Mouse (Mus musculus) intestine, embryonic 16.5 days (tissue): ENCODE data around the gene Cdk8. TPM values are rescaled to one million over a fixed set of nuclear protein-coding genes. Genes with fewer than 3 reads are reported as not detected.

Experiments used
- ATAC-seq: fragments of 200-750 bp; cut with Nextera tagmentation; 2 replicates; pipeline ENCODE4 v1.8.0; 2017; ENCODE audit warnings: moderate TSS enrichment, moderate library complexity
- H3K27ac ChIP-seq: fragments of 300-500 bp; sonication (generic); 2 replicates; pipeline ENCODE4 v1.5.1; 2014; ENCODE audit warnings: mild to moderate bottlenecking, low read length
- H3K27me3 ChIP-seq: fragments of 300-500 bp; sonication (generic); replicated peaks from 2 replicates; pipeline ENCODE4 v1.6.1; 2014; ENCODE audit warnings: low read length, control low read depth, mixed read lengths; ENCODE audit not compliant: control insufficient read depth, insufficient read depth
- H3K36me3 ChIP-seq: fragments of 300-500 bp; sonication (generic); 2 replicates; pipeline ENCODE4 v1.6.1; 2014; ENCODE audit warnings: low read length, control low read depth; ENCODE audit not compliant: control insufficient read depth, insufficient read depth
- H3K4me1 ChIP-seq: fragments of 300-500 bp; sonication (generic); 2 replicates; pipeline ENCODE4 v1.6.1; 2014; ENCODE audit warnings: low read length, control low read depth, mixed read lengths; ENCODE audit not compliant: control insufficient read depth, insufficient read depth
- H3K4me2 ChIP-seq: fragments of 300-500 bp; sonication (generic); 2 replicates; pipeline ENCODE4 v1.6.1; 2014; ENCODE audit warnings: low read depth, low read length, control low read depth
- H3K4me3 ChIP-seq: fragments of 300-500 bp; sonication (generic); 2 replicates; pipeline ENCODE4 v1.5.1; 2014; ENCODE audit warnings: mild to moderate bottlenecking, low read length
- H3K9ac ChIP-seq: fragments of 300-500 bp; sonication (generic); 2 replicates; pipeline ENCODE4 v1.6.1; 2014; ENCODE audit warnings: low read depth, low read length
- H3K9me3 ChIP-seq: fragments of 300-500 bp; sonication (generic); 2 replicates; pipeline ENCODE4 v1.6.1; 2016; ENCODE audit warnings: low read length, control low read depth; ENCODE audit not compliant: control insufficient read depth
- WGBS: fragments of 180-500 bp; shearing (Covaris S2); extraction: QIAGEN DNeasy Blood & Tissue Kit; methylation state at CpG from one replicate; pipeline ENCODE4 v1.1.7; 2014; 5-methylcytosine and 5-hydroxymethylcytosine counted together
- polyA plus RNA-seq: library from polyadenylated mRNA; unstranded; fragments of >200 nt; fragmentation: Nextera tagmentation; extraction: Ambion mirVana; gene quantifications from 2 replicates; pipeline ENCODE4 v1.2.1, GENCODE M21; 2015

Cdk8 gene
- polyA plus RNA-seq, 1 experiment from 2014 or later, result 12.2 TPM

DNA sequence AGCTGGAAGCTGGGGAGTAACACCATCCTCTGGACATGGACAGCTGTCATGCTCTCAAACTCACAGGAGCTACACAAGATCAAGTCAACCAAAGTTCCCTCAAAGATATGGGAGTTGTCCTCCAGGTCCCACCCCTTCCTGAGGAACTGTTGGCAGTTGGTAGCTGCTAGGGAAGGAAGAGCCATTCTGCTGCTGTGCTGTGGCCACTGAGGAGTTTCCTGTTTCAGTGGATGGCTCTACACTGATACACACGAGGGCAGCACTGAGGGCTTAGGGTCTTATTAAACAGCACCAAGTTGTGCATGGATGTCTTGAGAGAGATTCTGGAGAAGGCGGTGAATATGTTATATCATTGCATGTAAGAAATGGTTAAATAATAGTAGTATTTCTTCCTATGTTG, 31.5 kb upstream of the Cdk8 start:
- H3K27ac ChIP-seq, result no peak overlapping the region
- H3K36me3 ChIP-seq, result peaks cover 6% of the 10 kb centered on the region; the same call in 1 of the 2 replicates
- H3K9ac ChIP-seq, result no peak overlapping the region
- no peaks in the 10 kb centered on the region for H3K9me3 ChIP-seq
- WGBS, result 77% methylated on average over 2 of the region's 2 CpGs
- no peak overlapping the region for H3K4me3 ChIP-seq
- no peaks in the 10 kb centered on the region for H3K27me3 ChIP-seq
- no peak for ATAC-seq
- H3K4me2 ChIP-seq, result no peak overlapping the region
- H3K4me1 ChIP-seq, result no peaks in the 10 kb centered on the region

DNA sequence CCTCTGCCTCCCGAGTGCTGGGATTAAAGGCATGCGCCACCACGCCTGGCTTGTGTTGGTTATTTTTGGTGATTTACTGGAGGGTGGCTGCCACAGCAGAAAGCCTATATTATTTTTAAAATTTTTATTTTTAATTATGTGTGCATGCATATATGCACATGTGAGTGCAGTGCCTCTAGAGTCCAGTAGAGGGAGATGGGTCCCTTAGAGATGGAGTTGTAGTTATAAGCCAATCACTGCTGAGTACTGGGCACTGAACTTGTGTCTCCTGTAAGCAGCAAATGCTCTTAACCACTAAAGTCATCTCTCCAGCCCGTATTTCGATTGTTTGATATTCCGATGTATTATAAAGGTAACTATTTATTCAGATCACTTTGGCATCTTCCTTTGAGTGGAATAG, 30.4 kb upstream of the Cdk8 start:
- no peak for ATAC-seq
- Histone ChIP-seq H3K27me3 (no peaks in the 10 kb centered on the region), H3K9ac (no peak overlapping the region), H3K27ac (no peak overlapping the region), H3K4me3 (no peak overlapping the region), H3K4me1 (no peaks in the 10 kb centered on the region), H3K4me2 (no peak overlapping the region), H3K9me3 (no peaks in the 10 kb centered on the region), H3K36me3 (peaks cover 11% of the 10 kb centered on the region; the same call in 1 of the 2 replicates)
- 95% methylated on average over 6 of the region's 6 CpGs for WGBS

DNA sequence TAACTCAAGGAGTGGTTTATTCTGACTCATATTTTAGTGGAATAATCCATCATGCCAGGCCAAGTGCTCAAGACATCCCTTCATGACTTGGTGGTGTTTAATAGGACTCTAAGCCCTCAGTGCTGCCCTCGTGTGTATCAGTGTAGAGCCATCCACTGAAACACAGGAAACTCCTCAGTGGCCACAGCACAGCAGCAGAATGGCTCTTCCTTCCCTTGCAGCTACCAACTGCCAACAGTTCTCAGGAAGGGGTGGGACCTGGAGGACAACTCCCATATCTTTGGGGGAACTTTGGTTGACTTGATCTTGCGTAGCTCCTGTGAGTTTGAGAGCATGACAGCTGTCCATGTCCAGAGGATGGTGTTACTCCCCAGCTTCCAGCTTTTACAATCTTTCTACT, 27.1 kb upstream of the Cdk8 start:
- Histone ChIP-seq H3K27me3 (no peaks in the 10 kb centered on the region), H3K27ac (no peak overlapping the region), H3K9ac (no peak overlapping the region), H3K9me3 (no peaks in the 10 kb centered on the region), H3K4me1 (no peaks in the 10 kb centered on the region), H3K4me2 (no peak overlapping the region), H3K4me3 (no peak overlapping the region), H3K36me3 (peaks cover 37% of the 10 kb centered on the region)
- no peak for ATAC-seq
- WGBS, result 87% methylated on average over 2 of the region's 2 CpGs

DNA sequence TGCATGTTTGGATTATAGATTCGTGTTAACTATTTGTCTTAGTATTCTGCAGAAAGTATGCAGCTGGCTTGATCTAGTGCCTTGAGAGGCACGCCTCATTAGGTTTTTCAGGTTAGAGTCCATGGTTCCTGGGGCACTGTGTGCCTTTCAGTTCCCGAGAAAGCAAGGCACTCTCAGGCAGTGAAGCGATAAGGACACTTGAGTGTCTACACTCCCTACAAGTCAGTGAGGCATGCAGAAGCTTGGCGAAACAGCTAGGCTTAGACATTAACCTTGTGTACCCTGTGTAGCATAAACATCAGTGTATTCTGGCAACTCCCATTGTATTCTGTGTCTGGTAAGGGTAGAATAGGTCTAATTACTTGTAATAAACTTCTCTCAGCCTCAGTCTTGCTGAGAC, 25.5 kb upstream of the Cdk8 start:
- peak; percentile 65; the same call in 1 of the 2 replicates for ATAC-seq
- H3K4me3 ChIP-seq, result no peak overlapping the region
- WGBS, result 86% methylated on average over 5 of the region's 5 CpGs
- no peak overlapping the region for H3K27ac ChIP-seq
- no peaks in the 10 kb centered on the region for H3K27me3 ChIP-seq
- peaks cover 43% of the 10 kb centered on the region for H3K36me3 ChIP-seq
- H3K4me2 ChIP-seq, result no peak overlapping the region
- H3K9me3 ChIP-seq, result no peaks in the 10 kb centered on the region
- no peaks in the 10 kb centered on the region for H3K4me1 ChIP-seq
- no peak overlapping the region for H3K9ac ChIP-seq

DNA sequence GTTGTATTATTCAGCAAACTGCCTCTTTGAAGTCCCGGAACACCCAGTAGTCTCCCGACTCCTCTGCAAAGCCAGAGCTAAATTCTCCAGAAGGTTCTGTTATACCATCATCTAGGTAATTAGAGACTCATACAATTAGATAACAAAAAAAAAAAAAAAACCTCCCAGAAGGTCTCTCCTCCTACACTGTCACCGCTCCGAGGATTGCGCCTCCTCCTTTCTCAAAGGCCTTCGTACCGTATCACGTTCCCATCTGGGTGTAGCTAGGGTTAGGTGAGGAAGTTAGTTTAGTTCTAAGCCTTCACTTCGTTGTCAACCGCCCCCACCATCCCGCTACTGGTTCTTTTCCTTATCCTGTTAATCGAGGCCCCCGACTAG, 10.5 kb upstream of the Cdk8 start:
- Histone ChIP-seq H3K27me3 (no peaks in the 10 kb centered on the region), H3K4me1 (peaks cover 9% of the 10 kb centered on the region), H3K27ac (peak overlapping the region; percentile 100), H3K4me2 (peak overlapping the region; percentile 59), H3K9me3 (no peaks in the 10 kb centered on the region), H3K4me3 (peak overlapping the region; percentile 88), H3K36me3 (no peaks in the 10 kb centered on the region), H3K9ac (peak overlapping the region; percentile 66)
- WGBS, result 8% methylated on average over 13 of the region's 13 CpGs
- peak; percentile 78 for ATAC-seq

DNA sequence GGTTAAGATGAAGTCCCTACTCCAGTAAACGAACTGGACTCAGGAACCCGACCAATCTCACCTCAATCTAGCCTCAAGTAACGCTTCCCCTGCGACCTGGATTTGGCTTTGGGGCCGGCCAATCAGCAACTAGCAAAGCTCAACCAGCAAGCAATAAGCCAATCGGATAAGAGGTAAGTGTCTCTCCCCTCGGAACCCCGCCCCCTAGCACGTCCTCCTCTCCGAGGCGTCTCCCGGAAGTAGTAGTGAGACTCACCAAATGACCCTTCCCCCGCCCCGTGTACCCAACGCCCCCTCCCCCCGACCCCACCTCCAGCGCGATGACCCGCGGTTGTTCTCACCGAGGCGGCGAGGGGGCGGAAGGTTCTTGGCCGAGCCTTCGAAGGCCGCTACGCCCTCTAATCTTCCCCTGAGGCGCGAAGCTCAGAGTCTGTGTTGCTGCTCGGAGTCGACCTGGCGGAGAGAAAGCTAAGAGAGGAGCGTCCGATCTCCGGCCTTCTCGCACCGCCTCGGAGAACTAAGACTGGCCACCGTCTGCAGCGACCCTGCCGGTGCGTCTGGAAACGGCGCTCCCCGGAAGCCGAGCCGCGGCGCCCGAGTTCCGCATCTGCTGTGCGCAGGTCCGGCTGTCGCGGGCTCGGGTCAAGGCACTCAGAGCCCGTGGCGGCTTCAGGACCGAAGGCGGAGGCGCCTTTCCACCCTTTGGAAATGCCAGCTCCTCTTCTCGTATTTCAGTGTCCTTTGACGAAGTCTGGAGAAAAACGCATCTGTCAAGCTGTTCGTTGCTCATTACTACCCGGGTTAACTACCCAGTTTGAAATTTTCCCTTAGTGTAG, 9.9 kb upstream of the Cdk8 start, which contains the start of gene Rnf6:
Gene Rnf6 (minus strand): TSS at position 677 of the 836 bp plus-strand sequence.
- peaks cover 9% of the 10 kb centered on the region for H3K4me1 ChIP-seq
- H3K9me3 ChIP-seq, result no peaks in the 10 kb centered on the region
- peak within 1 kb of the TSS; percentile 67 for H3K4me2 ChIP-seq
- H3K27ac ChIP-seq, result peak within 1 kb of the TSS; percentile 100
- peak; percentile 100 for ATAC-seq
- H3K9ac ChIP-seq, result peak within 1 kb of the TSS; percentile 93
- no peaks in the 10 kb centered on the region for H3K27me3 ChIP-seq
- WGBS, result under 1% methylated on average over 67 of the region's 67 CpGs
- H3K4me3 ChIP-seq, result peak within 1 kb of the TSS; percentile 88
- no peaks in the 10 kb centered on the region for H3K36me3 ChIP-seq

DNA sequence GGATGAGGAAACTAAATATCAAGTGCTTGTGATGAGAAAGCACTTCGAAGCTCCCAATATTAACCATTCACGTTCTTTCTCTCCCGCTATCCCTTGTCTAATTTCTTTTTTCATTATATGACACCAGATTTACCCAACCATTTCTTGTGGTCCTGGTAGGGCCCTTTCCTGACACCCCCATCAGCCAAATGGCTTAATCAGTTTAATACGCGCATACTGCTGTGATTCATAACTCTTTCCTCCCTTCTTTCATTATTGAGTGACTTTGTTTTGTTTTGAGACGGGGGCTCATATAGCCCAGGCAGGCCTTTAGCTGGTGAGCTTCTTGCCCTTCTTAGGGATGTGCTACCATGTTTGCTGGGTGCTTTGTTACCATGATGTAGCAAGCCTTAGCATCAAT, 9.3 kb upstream of the Cdk8 start:
- Histone ChIP-seq H3K27ac (peak overlapping the region; percentile 100), H3K36me3 (no peaks in the 10 kb centered on the region), H3K9ac (peak overlapping the region; percentile 93), H3K9me3 (no peaks in the 10 kb centered on the region), H3K27me3 (no peaks in the 10 kb centered on the region), H3K4me1 (peaks cover 9% of the 10 kb centered on the region), H3K4me3 (peak overlapping the region; percentile 88), H3K4me2 (peak overlapping the region; percentile 67)
- ATAC-seq, result no peak
- WGBS, result 29% methylated on average over 6 of the region's 6 CpGs

DNA sequence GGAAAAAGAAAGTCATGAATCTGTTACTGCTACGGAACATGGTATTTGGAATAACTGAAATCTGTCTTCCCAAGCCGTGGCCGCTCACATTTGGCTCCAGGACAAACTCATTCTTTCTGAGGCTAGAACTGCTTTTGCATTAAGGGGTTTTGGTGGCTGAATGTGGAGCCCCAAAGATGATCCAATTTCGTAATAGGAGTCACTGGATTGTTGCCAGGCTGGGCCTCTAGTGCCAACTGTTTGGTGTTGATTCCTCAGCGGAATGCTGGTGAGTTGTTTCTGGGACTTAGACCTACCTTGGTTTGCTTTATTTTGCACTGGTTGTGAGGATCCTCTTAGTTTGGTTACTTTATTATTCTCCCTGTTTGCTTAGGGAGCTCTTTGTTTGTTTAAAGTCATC, 7.2 kb upstream of the Cdk8 start:
- 79% methylated on average over 5 of the region's 5 CpGs for WGBS
- no peak overlapping the region for H3K4me3 ChIP-seq
- H3K27me3 ChIP-seq, result no peaks in the 10 kb centered on the region
- H3K27ac ChIP-seq, result no peak overlapping the region
- H3K4me2 ChIP-seq, result no peak overlapping the region
- H3K36me3 ChIP-seq, result no peaks in the 10 kb centered on the region
- H3K9me3 ChIP-seq, result no peaks in the 10 kb centered on the region
- peaks cover 9% of the 10 kb centered on the region for H3K4me1 ChIP-seq
- no peak overlapping the region for H3K9ac ChIP-seq
- no peak for ATAC-seq

DNA sequence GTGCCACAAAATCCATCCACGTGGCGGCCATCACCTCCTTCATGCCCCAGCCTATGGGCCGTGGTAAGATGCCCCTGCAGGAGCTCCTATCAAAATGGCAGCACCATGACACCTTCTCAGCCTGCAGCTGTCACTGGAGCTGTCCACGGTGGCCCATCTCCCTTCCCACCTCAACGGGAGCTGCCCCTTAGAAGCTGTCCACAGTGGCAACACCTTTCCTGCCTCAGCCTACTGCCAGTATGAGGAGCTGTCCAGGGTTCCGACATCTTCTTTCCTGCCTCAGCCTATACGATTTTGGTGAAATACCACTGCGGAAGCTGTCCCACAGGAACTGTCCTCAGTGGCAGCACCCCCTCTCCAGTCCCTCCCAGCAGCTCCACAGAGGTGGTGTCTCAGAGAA, 3.5 kb upstream of the Cdk8 start:
- no peak for ATAC-seq
- H3K4me1 ChIP-seq, result 0 out of 2 replicates have a peak, but pooled peaks cover 3% of the 10 kb centered on the region
- H3K9ac ChIP-seq, result no peak overlapping the region
- H3K9me3 ChIP-seq, result no peaks in the 10 kb centered on the region
- H3K4me3 ChIP-seq, result no peak overlapping the region
- no peaks in the 10 kb centered on the region for H3K27me3 ChIP-seq
- WGBS, result 83% methylated on average over 8 of the region's 8 CpGs
- H3K36me3 ChIP-seq, result no peaks in the 10 kb centered on the region
- H3K27ac ChIP-seq, result no peak overlapping the region
- H3K4me2 ChIP-seq, result no peak overlapping the region
